ENCODE assay signal across 32 mouse cellular contexts in the genomic region with DNA sequence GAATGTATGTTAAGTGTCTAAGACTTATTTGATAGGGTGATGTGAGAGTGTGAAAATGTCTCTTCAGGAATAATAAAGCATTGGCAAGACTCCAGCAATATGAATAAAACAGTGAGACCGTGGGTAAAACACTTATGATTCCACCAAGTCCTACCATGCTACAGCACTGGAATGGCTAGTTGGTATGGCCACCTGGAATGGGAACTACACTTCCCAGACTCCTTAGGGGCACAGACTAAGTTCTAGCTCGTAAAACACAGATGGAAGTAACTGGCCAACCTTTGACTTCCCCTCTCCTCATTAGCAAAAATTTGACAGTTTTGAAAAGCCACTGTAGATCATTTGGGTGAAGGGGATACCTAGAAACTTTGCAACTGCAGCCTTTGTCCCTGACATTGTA.
"Had no signal": no experiment of that assay in that cellular context is flagged by ENCODE, and none has a peak within 500 bp of the region (broad histone marks: within the 10 kb centered on the region; RNA-seq: fewer than 3 reads in every experiment).

No protein-coding gene starts in this region.

- H3K4me2 ChIP-seq: limb, embryonic 12.5 days; limb, embryonic 13.5 days; limb, embryonic 15.5 days; liver, embryonic 11.5 days; liver, embryonic 12.5 days; liver, embryonic 13.5 days; liver, embryonic 15.5 days; lung, embryonic 14.5 days; lung, embryonic 15.5 days; midbrain, embryonic 11.5 days; midbrain, embryonic 12.5 days; midbrain, embryonic 13.5 days; midbrain, embryonic 15.5 days; neural tube, embryonic 12.5 days had no signal

- ATAC-seq: liver, embryonic 12.5 days; liver, postnatal 0 days; lung, postnatal 0 days; midbrain, embryonic 13.5 days; midbrain, embryonic 15.5 days; midbrain, embryonic 16.5 days had no signal

- H3K4me1 ChIP-seq: liver, embryonic 12.5 days; liver, embryonic 13.5 days; liver, embryonic 15.5 days; midbrain, embryonic 15.5 days had no signal

- H3K9ac ChIP-seq: limb, embryonic 12.5 days; limb, embryonic 13.5 days; limb, embryonic 15.5 days; liver, embryonic 12.5 days; liver, embryonic 13.5 days; liver, embryonic 14.5 days; liver, embryonic 15.5 days; liver, postnatal 0 days; lung, embryonic 14.5 days; lung, embryonic 15.5 days; midbrain, embryonic 12.5 days; midbrain, embryonic 13.5 days; midbrain, embryonic 15.5 days; neural tube, embryonic 12.5 days had no signal

- H3K9me3 ChIP-seq: limb, embryonic 12.5 days; limb, embryonic 13.5 days; limb, embryonic 15.5 days; liver, embryonic 12.5 days; liver, embryonic 13.5 days; liver, embryonic 15.5 days; lung, embryonic 15.5 days; midbrain, embryonic 10.5 days; midbrain, embryonic 12.5 days; midbrain, embryonic 13.5 days; midbrain, embryonic 15.5 days; neural tube, embryonic 12.5 days had no signal

- H3K36me3 ChIP-seq: liver, embryonic 12.5 days; liver, embryonic 13.5 days; liver, embryonic 15.5 days; midbrain, embryonic 15.5 days had no signal

- H3K4me3 ChIP-seq: left cerebral cortex, adult 2 months; limb, embryonic 12.5 days; limb, embryonic 13.5 days; limb, embryonic 15.5 days; liver, embryonic 12.5 days; liver, embryonic 13.5 days; liver, embryonic 15.5 days; lung, embryonic 15.5 days; megakaryocyte, embryonic 14.5 days; midbrain, embryonic 10.5 days; midbrain, embryonic 12.5 days; midbrain, embryonic 13.5 days; midbrain, embryonic 15.5 days; myocyte; neural tube, embryonic 12.5 days had no signal

- H3K27ac ChIP-seq: left cerebral cortex, adult 2 months; limb, embryonic 12.5 days; limb, embryonic 13.5 days; limb, embryonic 15.5 days; liver, embryonic 12.5 days; liver, embryonic 13.5 days; liver, embryonic 14.5 days; liver, embryonic 15.5 days; lung, embryonic 15.5 days; macrophage; midbrain, embryonic 10.5 days; midbrain, embryonic 12.5 days; midbrain, embryonic 13.5 days; midbrain, embryonic 15.5 days; neural tube, embryonic 12.5 days had no signal

- DNase-seq: left cerebral cortex, postnatal 4 days; liver; liver, embryonic 13.5 days; liver, postnatal 0 days; lung, adult 18-20 months; lung, adult 2 months; lung, embryonic 14.5 days; lung, postnatal 10 days; lung, postnatal 14 days; lung, postnatal 36 days; lung, postnatal 4 days; midbrain, embryonic 14.5 days had no signal

- H3K27me3 ChIP-seq: limb, embryonic 12.5 days; limb, embryonic 13.5 days; limb, embryonic 15.5 days; liver, embryonic 12.5 days; liver, embryonic 13.5 days; liver, embryonic 15.5 days; lung, embryonic 15.5 days; midbrain, embryonic 12.5 days; midbrain, embryonic 13.5 days; midbrain, embryonic 15.5 days; neural tube, embryonic 12.5 days had no signal
